Comparison of ENCODE assay signal across 8 mouse cellular contexts in genomic region chr8:115705591-115706110, GRCm38 (mm10). TPM values are rescaled to one million over a fixed set of nuclear protein-coding genes. Genes with fewer than 3 reads are reported as not detected.
A peak's percentile ranks its signal among the peaks of the same experiment; 100 is the strongest.
DNase-seq lines count a peak whose midpoint lies in the region; ATAC-seq lines count a peak whose summit lies in the region.

No protein-coding gene starts in this region.

- peak overlapping the region; percentile 93 for H3K4me2 ChIP-seq in embryonic facial prominence, embryonic 11.5 days (ENCODE audit: low read depth, low read length)
- H3K4me2 ChIP-seq in heart, embryonic 13.5 days: peak overlapping the region; percentile 97

- peaks cover 3% of the 10 kb centered on the region; the same call in 1 of the 2 replicates for H3K27me3 ChIP-seq in embryonic facial prominence, embryonic 11.5 days (ENCODE audit: control insufficient read depth, insufficient read depth, low read length)
- peaks cover 11% of the 10 kb centered on the region for H3K27me3 ChIP-seq in heart, embryonic 13.5 days (replicated peaks)

- ATAC-seq in embryonic facial prominence, embryonic 11.5 days (replicated peaks; ENCODE audit: insufficient number of reproducible peaks, low FRiP score, low TSS enrichment, low read depth): no peak
- ATAC-seq in heart, embryonic 13.5 days (ENCODE audit: extremely low read depth, insufficient number of reproducible peaks, low FRiP score, low TSS enrichment): no peak

- H3K9ac ChIP-seq in embryonic facial prominence, embryonic 11.5 days (replicated peaks; ENCODE audit: low read length): peak overlapping the region; percentile 66
- peak overlapping the region; percentile 88 for H3K9ac ChIP-seq in heart, embryonic 13.5 days

- peak; percentile 45 to 56 for DNase-seq in urinary bladder, adult 18-20 months (ENCODE audit: low spot score in 2 of 2)
- no peak for DNase-seq in urinary bladder, postnatal 10 days (ENCODE audit: low spot score)
- DNase-seq in embryonic facial prominence, embryonic 11.5 days (ENCODE audit: low spot score): peak; percentile 67
- peak; percentile 66 to 80 for DNase-seq in kidney, postnatal 4 days
- peak; percentile 31 for DNase-seq in lung, postnatal 10 days
- peak; percentile 29 for DNase-seq in ovary, postnatal 14 days (ENCODE audit: low spot score)
- peak; percentile 19 to 40 for DNase-seq in thymus, postnatal 36 days

- H3K4me3 ChIP-seq in embryonic facial prominence, embryonic 11.5 days (ENCODE audit: low read depth, low read length): peak overlapping the region; percentile 61
- H3K4me3 ChIP-seq in heart, embryonic 13.5 days: peak overlapping the region; percentile 78

- WGBS in embryonic facial prominence, embryonic 11.5 days: 0% methylated on average over 36 of the region's 36 CpGs
- WGBS in heart, embryonic 13.5 days: 1% methylated on average over 35 of the region's 36 CpGs

- H3K27ac ChIP-seq in embryonic facial prominence, embryonic 11.5 days (replicated peaks; ENCODE audit: low read depth, low read length): no peak overlapping the region
- H3K27ac ChIP-seq in heart, embryonic 13.5 days (replicated peaks): peak overlapping the region; percentile 86

- H3K4me1 ChIP-seq in embryonic facial prominence, embryonic 11.5 days (ENCODE audit: control insufficient read depth, insufficient read depth, low read length): no peaks in the 10 kb centered on the region
- peaks cover 16% of the 10 kb centered on the region for H3K4me1 ChIP-seq in heart, embryonic 13.5 days

- H3K9me3 ChIP-seq in embryonic facial prominence, embryonic 11.5 days (replicated peaks; ENCODE audit: control insufficient read depth, low read length): no peaks in the 10 kb centered on the region
- H3K9me3 ChIP-seq in heart, embryonic 13.5 days: no peaks in the 10 kb centered on the region

- no peaks in the 10 kb centered on the region for H3K36me3 ChIP-seq in embryonic facial prominence, embryonic 11.5 days (replicated peaks; ENCODE audit: control insufficient read depth, insufficient read depth, low read depth, low read length)
- no peaks in the 10 kb centered on the region for H3K36me3 ChIP-seq in heart, embryonic 13.5 days

RNA-seq across cellular contexts. Expression of gene Maf, which starts 1.9 kb away (rescaled TPM):
- 5.0 and 5.3 TPM in 2 replicates for polyA plus RNA-seq in embryonic facial prominence, embryonic 11.5 days (2014; fragmentation: Nextera tagmentation; extraction: Ambion mirVana)
- polyA plus RNA-seq in heart, embryonic 13.5 days (2015; fragmentation: Nextera tagmentation; extraction: Ambion mirVana): 2.5 and 3.3 TPM in 2 replicates
